Mouse (Mus musculus) liver, embryonic 15.5 days (tissue): ENCODE measurements around the gene B4galnt1. TPM values are rescaled to one million over a fixed set of nuclear protein-coding genes. Genes with fewer than 3 reads are reported as not detected.
"Not testable (repeated sequence)": the region's sequence is repeated elsewhere in the genome, so short reads cannot be mapped to it uniquely, and the experiment has no call there.

Experiments
- ATAC-seq: fragments of 200-750 bp; cut with Nextera tagmentation; 2 replicates; pipeline ENCODE4 v1.8.0; 2017; ENCODE audit warnings: moderate number of reproducible peaks, mild to moderate bottlenecking, moderate library complexity; ENCODE audit not compliant: insufficient read depth
- H3K27ac ChIP-seq: fragments of 300-500 bp; sonication (generic); replicated peaks from 2 replicates; pipeline ENCODE4 v1.5.1; 2015; ENCODE audit warnings: mild to moderate bottlenecking, inconsistent platforms
- H3K27me3 ChIP-seq: fragments of 300-500 bp; sonication (generic); 2 replicates; pipeline ENCODE4 v1.6.1; 2015; ENCODE audit warnings: mild to moderate bottlenecking, inconsistent platforms
- H3K36me3 ChIP-seq: fragments of 300-500 bp; sonication (generic); replicated peaks from 2 replicates; pipeline ENCODE4 v1.6.1; 2015; ENCODE audit warnings: moderate library complexity, mild to moderate bottlenecking, inconsistent platforms
- H3K4me1 ChIP-seq: fragments of 300-500 bp; sonication (generic); replicated peaks from 2 replicates; pipeline ENCODE4 v1.6.1; 2015; ENCODE audit warnings: inconsistent platforms
- H3K4me2 ChIP-seq: fragments of 300-500 bp; sonication (generic); 2 replicates; pipeline ENCODE4 v1.6.1; 2015; ENCODE audit warnings: moderate library complexity, mild to moderate bottlenecking, inconsistent platforms
- H3K4me3 ChIP-seq: fragments of 300-500 bp; sonication (generic); replicated peaks from 2 replicates; pipeline ENCODE4 v1.5.1; 2015; ENCODE audit warnings: mild to moderate bottlenecking, inconsistent platforms
- H3K9ac ChIP-seq: fragments of 300-500 bp; sonication (generic); 2 replicates; pipeline ENCODE4 v1.6.1; 2015; ENCODE audit warnings: moderate library complexity, mild to moderate bottlenecking, inconsistent platforms
- H3K9me3 ChIP-seq: fragments of 300-500 bp; sonication (generic); replicated peaks from 2 replicates; pipeline ENCODE4 v1.6.1; 2016; ENCODE audit warnings: inconsistent platforms
- WGBS: fragments of 180-500 bp; shearing (Covaris S2); methylation state at CpG from one replicate; pipeline ENCODE4 v1.1.7; 2015; ENCODE audit warnings: mixed read lengths; ENCODE audit not compliant: insufficient replicate concordance; 5-methylcytosine and 5-hydroxymethylcytosine counted together
- polyA plus RNA-seq: library from polyadenylated mRNA; unstranded; fragments of >200 nt; fragmentation: Nextera tagmentation; extraction: Ambion mirVana; gene quantifications from 2 replicates; pipeline ENCODE4 v1.2.1, GENCODE M21; 2015

The B4galnt1 gene
- polyA plus RNA-seq, 1 experiment from 2014 or later = 19.3 TPM

GRCm38 (mm10) chr10:127160081-127160480 lies 4.9 kb upstream of the B4galnt1 start:
- H3K9ac ChIP-seq = no peak overlapping the region
- H3K4me1 ChIP-seq = peaks cover 20% of the 10 kb centered on the region
- 69% methylated on average over 9 of the region's 9 CpGs for WGBS
- peaks cover 16% of the 10 kb centered on the region for H3K27me3 ChIP-seq
- no peaks in the 10 kb centered on the region for H3K36me3 ChIP-seq
- no peak overlapping the region for H3K4me3 ChIP-seq
- no peak overlapping the region for H3K27ac ChIP-seq
- no peak overlapping the region for H3K4me2 ChIP-seq
- H3K9me3 ChIP-seq = no peaks in the 10 kb centered on the region
- ATAC-seq = no peak

- Histone ChIP-seq H3K4me3 (no peak overlapping the region), H3K36me3 (no peaks in the 10 kb centered on the region), H3K27me3 (peaks cover 23% of the 10 kb centered on the region), H3K4me2 (no peak overlapping the region), H3K4me1 (peaks cover 27% of the 10 kb centered on the region), H3K9me3 (no peaks in the 10 kb centered on the region), H3K27ac (no peak overlapping the region), H3K9ac (no peak overlapping the region)
- WGBS = 38% methylated on average over 3 of the region's 3 CpGs
- no peak for ATAC-seq
Measured at GRCm38 (mm10) chr10:127160728-127161127, 4.3 kb upstream of the B4galnt1 start.

- H3K9me3 ChIP-seq, H3K4me3 ChIP-seq, H3K27ac ChIP-seq, H3K9ac ChIP-seq, ATAC-seq, H3K4me2 ChIP-seq, H3K36me3 ChIP-seq: not testable (repeated sequence)
- Histone ChIP-seq H3K4me1 (peaks cover 48% of the 10 kb centered on the region), H3K27me3 (peaks cover 44% of the 10 kb centered on the region)
- WGBS = 35% methylated on average over 7 of the region's 7 CpGs
Measured at GRCm38 (mm10) chr10:127162771-127163261, 2.2 kb upstream of the B4galnt1 start.

- H3K4me3 ChIP-seq = no peak overlapping the region
- 0 out of 2 replicates have a peak overlapping the region, but pooled peaks have one; percentile 76 for H3K27ac ChIP-seq
- 0 out of 2 replicates have a peak, but pooled peaks cover 2% of the 10 kb centered on the region for H3K36me3 ChIP-seq
- peaks cover 45% of the 10 kb centered on the region for H3K4me1 ChIP-seq
- no peak overlapping the region for H3K9ac ChIP-seq
- no peaks in the 10 kb centered on the region for H3K9me3 ChIP-seq
- 77% methylated on average over 4 of the region's 4 CpGs for WGBS
- H3K27me3 ChIP-seq = peaks cover 50% of the 10 kb centered on the region
- no peak for ATAC-seq
- H3K4me2 ChIP-seq = peak overlapping the region; percentile 97
Measured at GRCm38 (mm10) chr10:127164190-127164589, 835 bp upstream of the B4galnt1 start.

- H3K4me1 ChIP-seq = peaks cover 55% of the 10 kb centered on the region
- peaks cover 61% of the 10 kb centered on the region for H3K27me3 ChIP-seq
- under 1% methylated on average over 42 of the region's 42 CpGs for WGBS
- H3K27ac ChIP-seq = peak overlapping the region; percentile 76
- peak overlapping the region; percentile 65 for H3K4me3 ChIP-seq
- peak overlapping the region; percentile 97 for H3K4me2 ChIP-seq
- 0 out of 2 replicates have a peak, but pooled peaks cover 3% of the 10 kb centered on the region for H3K36me3 ChIP-seq
- peak; percentile 28 for ATAC-seq
- H3K9ac ChIP-seq = peak overlapping the region; percentile 69
- H3K9me3 ChIP-seq = no peaks in the 10 kb centered on the region
Measured at GRCm38 (mm10) chr10:127165354-127165653, 279 bp downstream of the B4galnt1 start.

GRCm38 (mm10) chr10:127165654-127166403 lies 804 bp downstream of the B4galnt1 start:
- WGBS = under 1% methylated on average over 56 of the region's 56 CpGs
- H3K4me1 ChIP-seq = peaks cover 61% of the 10 kb centered on the region

GRCm38 (mm10) chr10:127166404-127166715 lies 1.3 kb downstream of the B4galnt1 start:
- Histone ChIP-seq H3K27me3 (peaks cover 71% of the 10 kb centered on the region), H3K4me1 (peaks cover 66% of the 10 kb centered on the region), H3K9me3 (no peaks in the 10 kb centered on the region), H3K4me3 (peak overlapping the region; percentile 65), H3K4me2 (peak overlapping the region; percentile 97), H3K9ac (peak overlapping the region; percentile 69), H3K27ac (peak overlapping the region; percentile 76; the same call in 1 of the 2 replicates), H3K36me3 (peaks cover 4% of the 10 kb centered on the region)
- ATAC-seq = no peak
- 7% methylated on average over 11 of the region's 11 CpGs for WGBS

More at GRCm38 (mm10) chr10:127165654-127166403, 804 bp downstream of the B4galnt1 start:
- Histone ChIP-seq H3K27ac (peak overlapping the region; percentile 76), H3K36me3 (0 out of 2 replicates have a peak, but pooled peaks cover 3% of the 10 kb centered on the region), H3K27me3 (peaks cover 66% of the 10 kb centered on the region), H3K9me3 (no peaks in the 10 kb centered on the region), H3K4me3 (peak overlapping the region; percentile 65), H3K9ac (peak overlapping the region; percentile 69), H3K4me2 (peak overlapping the region; percentile 97)
- ATAC-seq = peak; percentile 69

GRCm38 (mm10) chr10:127166771-127167613 lies 2.0 kb downstream of the B4galnt1 start:
- H3K27me3 ChIP-seq = peaks cover 77% of the 10 kb centered on the region
- H3K4me2 ChIP-seq = peak overlapping the region; percentile 97
- H3K36me3 ChIP-seq = peaks cover 11% of the 10 kb centered on the region
- peak overlapping the region; percentile 65 for H3K4me3 ChIP-seq
- peak overlapping the region; percentile 76 for H3K27ac ChIP-seq
- no peak for ATAC-seq
- H3K9me3 ChIP-seq = no peaks in the 10 kb centered on the region
- peak overlapping the region; percentile 69; the same call in 1 of the 2 replicates for H3K9ac ChIP-seq
- 25% methylated on average over 15 of the region's 15 CpGs for WGBS
- H3K4me1 ChIP-seq = peaks cover 66% of the 10 kb centered on the region

- Histone ChIP-seq H3K4me1 (peaks cover 66% of the 10 kb centered on the region), H3K4me3 (0 out of 2 replicates have a peak overlapping the region, but pooled peaks have one; percentile 65)
Measured at GRCm38 (mm10) chr10:127167614-127168192, 2.7 kb downstream of the B4galnt1 start.

GRCm38 (mm10) chr10:127170002-127170401 lies 5.0 kb downstream of the B4galnt1 start:
- H3K4me1 ChIP-seq = peaks cover 54% of the 10 kb centered on the region
- no peaks in the 10 kb centered on the region for H3K9me3 ChIP-seq
- no peak for ATAC-seq
- H3K36me3 ChIP-seq = peaks cover 14% of the 10 kb centered on the region
- peak overlapping the region; percentile 83 for H3K4me2 ChIP-seq
- peaks cover 76% of the 10 kb centered on the region for H3K27me3 ChIP-seq
- no peak overlapping the region for H3K27ac ChIP-seq
- H3K4me3 ChIP-seq = peak overlapping the region; percentile 56
- WGBS = 16% methylated on average over 22 of the region's 22 CpGs
- H3K9ac ChIP-seq = 0 out of 2 replicates have a peak overlapping the region, but pooled peaks have one; percentile 40

More at GRCm38 (mm10) chr10:127167614-127168192, 2.7 kb downstream of the B4galnt1 start:
- H3K9me3 ChIP-seq = no peaks in the 10 kb centered on the region
- peaks cover 78% of the 10 kb centered on the region for H3K27me3 ChIP-seq
- peaks cover 14% of the 10 kb centered on the region for H3K36me3 ChIP-seq
- ATAC-seq = peak; percentile 8; the same call in 1 of the 2 replicates
- peak overlapping the region; percentile 46 for H3K27ac ChIP-seq
- no peak overlapping the region for H3K9ac ChIP-seq
- 60% methylated on average over 10 of the region's 10 CpGs for WGBS
- peak overlapping the region; percentile 97 for H3K4me2 ChIP-seq
